Mouse (Mus musculus): ENCODE measurements around the gene Srrm2.
A peak's percentile ranks its signal among the peaks of the same experiment; 100 is the strongest.

Gene Srrm2

GRCm38 (mm10) chr17:23862926-23863325, 72.6 kb downstream of the Srrm2 start:
- DNase-seq: peak in 1 of 2 experiments; percentile 53

GRCm38 (mm10) chr17:23867756-23868155, 77.4 kb downstream of the Srrm2 start, which contains the start of gene Prss21:
Gene Prss21, plus strand, starts transcription at chr17:23868056.
- no peak for DNase-seq

GRCm38 (mm10) chr17:23868513-23868912, 78.2 kb downstream of the Srrm2 start:
- no peak for DNase-seq

Measured in cerebellum, postnatal 10 days (tissue).